Mouse (Mus musculus) lung, postnatal 0 days (tissue): ENCODE measurements at regions not wholly inside any gene's neighbourhood (a gene's known extent, or its start where the extent isn't known, plus 50 kb on each side); places are given as distances from the start of the nearest gene placed in this dataset.
"Not testable (repeated sequence)": the region's sequence is repeated elsewhere in the genome, so short reads cannot be mapped to it uniquely, and the experiment has no call there.

ENCODE experiments used
- CTCF ChIP-seq: IDR thresholded peaks from 2 replicates; pipeline ENCODE4 v1.5.1; 2016; ENCODE audit warnings: antibody characterized with exemption, mild to moderate bottlenecking
- EP300 ChIP-seq: IDR thresholded peaks from 2 replicates; pipeline ENCODE4 v1.6.1; 2016; ENCODE audit warnings: antibody characterized with exemption, mild to moderate bottlenecking, control low read depth

- TF ChIP-seq CTCF, EP300: not testable (repeated sequence)
Measured at GRCm38 (mm10) chr13:57046130-57046529, 150.3 kb upstream of the Trpc7 start.
